Mouse (Mus musculus) erythroblast, embryonic 14.5 days (primary cell): ENCODE measurements at regions not wholly inside any gene's neighbourhood (a gene's known extent, or its start where the extent isn't known, plus 50 kb on each side); places are given as distances from the start of the nearest gene placed in this dataset.

Experiments
- GATA1 ChIP-seq: IDR thresholded peaks from 2 replicates; pipeline ENCODE4 v1.6.1; 2012; ENCODE audit warnings: low read length, inconsistent platforms, mixed read lengths
- TAL1 ChIP-seq: IDR thresholded peaks from 3 replicates; pipeline ENCODE4 v1.6.1; 2012; ENCODE audit warnings: low read length, inconsistent platforms, mixed read lengths

- TF ChIP-seq GATA1 (no peak), TAL1 (no peak)
Measured at GRCm38 (mm10) chr5:35177332-35177731, 71.8 kb upstream of the Lrpap1 start.
